Mouse (Mus musculus): Measurements from ENCODE around the gene Vmn2r54. TPM values are rescaled to one million over a fixed set of nuclear protein-coding genes. Genes with fewer than 3 reads are reported as not detected.
"Not testable (repeated sequence)": the region's sequence is repeated elsewhere in the genome, so short reads cannot be mapped to it uniquely, and the experiment has no call there.

Vmn2r54 gene
- polyA plus RNA-seq (2015; fragmentation: Nextera tagmentation; extraction: Ambion mirVana) = not detected in 2 replicates

- H3K36me3 ChIP-seq (replicated peaks); H3K4me3 ChIP-seq (replicated peaks); H3K4me2 ChIP-seq; H3K27ac ChIP-seq (replicated peaks); H3K4me1 ChIP-seq (replicated peaks); ATAC-seq (ENCODE audit: insufficient read depth); H3K27me3 ChIP-seq; H3K9ac ChIP-seq; H3K9me3 ChIP-seq (replicated peaks): not testable (repeated sequence)
- WGBS (ENCODE audit: insufficient replicate concordance) = 47% methylated on average over 3 of the region's 4 CpGs
Measured at GRCm38 (mm10) chr7:12640219-12640618, at the start of gene Vmn2r54. Gene Vmn2r54, minus strand, starts transcription at chr7:12640319.

GRCm38 (mm10) chr7:12684903-12685302, 44.8 kb upstream of the Vmn2r54 start, which contains the start of gene Vmn2r55:
Gene Vmn2r55, minus strand, starts transcription at chr7:12685003.
- not testable (repeated sequence) for H3K4me2 ChIP-seq; H3K4me1 ChIP-seq (replicated peaks); H3K36me3 ChIP-seq (replicated peaks); H3K4me3 ChIP-seq (replicated peaks); H3K9me3 ChIP-seq (replicated peaks); ATAC-seq (ENCODE audit: insufficient read depth); H3K9ac ChIP-seq; H3K27ac ChIP-seq (replicated peaks); H3K27me3 ChIP-seq
- WGBS (ENCODE audit: insufficient replicate concordance) = 66% methylated on average over 3 of the region's 3 CpGs

GRCm38 (mm10) chr7:12608688-12609087, 31.4 kb downstream of the Vmn2r54 start, which contains the start of gene Vmn2r53:
Gene Vmn2r53, minus strand, starts transcription at chr7:12608788.
- no peak for ATAC-seq (ENCODE audit: insufficient read depth)
- 0 out of 2 replicates have a peak, but pooled peaks cover 2% of the 10 kb centered on the region for H3K9me3 ChIP-seq (replicated peaks)
- no peaks in the 10 kb centered on the region for H3K4me1 ChIP-seq (replicated peaks)
- no peaks in the 10 kb centered on the region for H3K36me3 ChIP-seq (replicated peaks)
- H3K27me3 ChIP-seq = no peaks in the 10 kb centered on the region
- no peak within 1 kb of the TSS for H3K27ac ChIP-seq (replicated peaks)
- no peak within 1 kb of the TSS for H3K9ac ChIP-seq
- no peak within 1 kb of the TSS for H3K4me3 ChIP-seq (replicated peaks)
- no peak within 1 kb of the TSS for H3K4me2 ChIP-seq

Other genes with a start within 250 kb of the Vmn2r54 start
- 0.50 and 0.67 TPM in 2 replicates for gene Zfp551, start 217.6 kb downstream of the Vmn2r54 start, polyA plus RNA-seq (2015; fragmentation: Nextera tagmentation; extraction: Ambion mirVana)
- gene Zfp606, start 162.0 kb downstream of the Vmn2r54 start, polyA plus RNA-seq (2015; fragmentation: Nextera tagmentation; extraction: Ambion mirVana) = 2.5 and 2.7 TPM in 2 replicates
- gene 2900092C05Rik, start 127.8 kb downstream of the Vmn2r54 start, polyA plus RNA-seq (2015; fragmentation: Nextera tagmentation; extraction: Ambion mirVana) = not detected in 2 replicates
- gene Vmn2r53, start 31.5 kb downstream of the Vmn2r54 start, polyA plus RNA-seq (2015; fragmentation: Nextera tagmentation; extraction: Ambion mirVana) = under 0.01 TPM in 1 of 2 replicates, not detected in the other
- not detected in 2 replicates for gene Vmn2r55, start 44.7 kb upstream of the Vmn2r54 start, polyA plus RNA-seq (2015; fragmentation: Nextera tagmentation; extraction: Ambion mirVana)
- gene Vmn2r56, start 94.7 kb upstream of the Vmn2r54 start, polyA plus RNA-seq (2015; fragmentation: Nextera tagmentation; extraction: Ambion mirVana) = not detected in 2 replicates
- gene Zscan18, start 163.3 kb upstream of the Vmn2r54 start, polyA plus RNA-seq (2015; fragmentation: Nextera tagmentation; extraction: Ambion mirVana) = 0.24 and 0.44 TPM in 2 replicates
- 1.6 and 1.9 TPM in 2 replicates for gene Zfp329, start 178.5 kb upstream of the Vmn2r54 start, polyA plus RNA-seq (2015; fragmentation: Nextera tagmentation; extraction: Ambion mirVana)
- gene Zfp110, start 194.4 kb upstream of the Vmn2r54 start, polyA plus RNA-seq (2015; fragmentation: Nextera tagmentation; extraction: Ambion mirVana) = 10.8 and 12.3 TPM in 2 replicates
- 0.47 and 0.62 TPM in 2 replicates for gene Zfp128, start 240.9 kb upstream of the Vmn2r54 start, polyA plus RNA-seq (2015; fragmentation: Nextera tagmentation; extraction: Ambion mirVana)